ENCODE assay signal across 41 mouse cellular contexts in genomic region chr2:130392836-130393235, GRCm38 (mm10). TPM values are rescaled to one million over a fixed set of nuclear protein-coding genes. Genes with fewer than 3 reads are reported as not detected.
"Had no signal": no experiment of that assay in that cellular context is flagged by ENCODE, and none has a peak within 500 bp of the region (broad histone marks: within the 10 kb centered on the region; RNA-seq: fewer than 3 reads in every experiment).

No protein-coding gene starts in this region.

- ATAC-seq: hindbrain, embryonic 16.5 days; hindbrain, postnatal 0 days; inflammation-experienced regulatory T-cells, adult 6 months; intestine, embryonic 15.5 days; intestine, embryonic 16.5 days; intestine, postnatal 0 days had no signal

- H3K4me3 ChIP-seq: heart, adult 2 months; heart, embryonic 13.5 days; heart, embryonic 15.5 days; hindbrain, embryonic 10.5 days; hindbrain, embryonic 12.5 days; hindbrain, embryonic 13.5 days; hindbrain, embryonic 15.5 days; intestine, embryonic 15.5 days; kidney, embryonic 15.5 days; layer of hippocampus, adult 2 months; left cerebral cortex, adult 2 months had no signal

- H3K4me2 ChIP-seq: heart, embryonic 11.5 days; heart, embryonic 13.5 days; heart, embryonic 15.5 days; hindbrain, embryonic 12.5 days; hindbrain, embryonic 13.5 days; hindbrain, embryonic 14.5 days; hindbrain, embryonic 15.5 days; intestine, embryonic 15.5 days; kidney, embryonic 15.5 days had no signal

- H3K9me3 ChIP-seq: heart, embryonic 13.5 days; heart, embryonic 15.5 days; hindbrain, embryonic 10.5 days; hindbrain, embryonic 12.5 days; hindbrain, embryonic 13.5 days; hindbrain, embryonic 15.5 days; intestine, embryonic 15.5 days; kidney, embryonic 15.5 days had no signal

- H3K27me3 ChIP-seq: hindbrain, embryonic 15.5 days; intestine, embryonic 15.5 days; kidney, embryonic 15.5 days had no signal

- H3K27ac ChIP-seq: heart, adult 2 months; heart, embryonic 13.5 days; heart, embryonic 15.5 days; hindbrain, embryonic 10.5 days; hindbrain, embryonic 12.5 days; hindbrain, embryonic 13.5 days; hindbrain, embryonic 14.5 days; hindbrain, embryonic 15.5 days; hindbrain, postnatal 0 days; intestine, embryonic 15.5 days; kidney, embryonic 15.5 days; layer of hippocampus, adult 2 months; left cerebral cortex, adult 2 months had no signal

- H3K9ac ChIP-seq: heart, embryonic 13.5 days; heart, embryonic 15.5 days; hindbrain, embryonic 12.5 days; hindbrain, embryonic 13.5 days; hindbrain, embryonic 14.5 days; hindbrain, embryonic 15.5 days; intestine, embryonic 15.5 days; kidney, embryonic 15.5 days had no signal

- DNase-seq: heart, adult 2 months; heart, postnatal 10 days; heart, postnatal 14 days; heart, postnatal 36 days; heart, postnatal 4 days; kidney, adult 11 months; kidney, adult 18-20 months; kidney, adult 2 months; kidney, adult 8-10 months; kidney, adult 9 months; kidney, postnatal 10 days; kidney, postnatal 14 days; kidney, postnatal 36 days; kidney, postnatal 4 days; layer of hippocampus, adult 9-11 months; layer of hippocampus, postnatal 36 days had no signal

- H3K36me3 ChIP-seq: heart, embryonic 15.5 days; hindbrain, embryonic 15.5 days; intestine, embryonic 15.5 days had no signal

RNA-seq across cellular contexts. Expression of gene Gm28372, which starts 12.2 kb away (rescaled TPM):
- polyA plus RNA-seq: heart, adult 2 months; heart, embryonic 11.5 days; heart, embryonic 13.5 days; heart, embryonic 14.5 days; heart, embryonic 15.5 days; heart, embryonic 16.5 days; heart, postnatal 0 days; hindbrain, embryonic 10.5 days; hindbrain, embryonic 11.5 days; hindbrain, embryonic 13.5 days; hindbrain, embryonic 16.5 days; inflammation-experienced regulatory T-cells, adult 6 months; intestine, embryonic 14.5 days; intestine, embryonic 15.5 days; intestine, embryonic 16.5 days; intestine, postnatal 0 days; kidney, adult 2 months; kidney, embryonic 14.5 days; kidney, embryonic 15.5 days; kidney, embryonic 16.5 days; large intestine, adult 2 months had no signal

RNA-seq across cellular contexts. Expression of gene 1700020A23Rik, which starts 12.2 kb away (rescaled TPM):
- polyA plus RNA-seq: heart, adult 2 months; heart, embryonic 11.5 days; heart, embryonic 13.5 days; heart, embryonic 14.5 days; heart, embryonic 15.5 days; heart, embryonic 16.5 days; heart, postnatal 0 days; hindbrain, embryonic 11.5 days; hindbrain, embryonic 12.5 days; inflammation-experienced regulatory T-cells, adult 6 months; intestine, embryonic 14.5 days; intestine, embryonic 15.5 days; intestine, postnatal 0 days; kidney, embryonic 14.5 days; kidney, embryonic 15.5 days; kidney, embryonic 16.5 days; large intestine, adult 2 months had no signal

RNA-seq across cellular contexts. Expression of gene Tmem239, which starts 13.4 kb away (rescaled TPM):
- polyA plus RNA-seq: heart, adult 2 months; heart, embryonic 11.5 days; heart, embryonic 14.5 days; heart, embryonic 15.5 days; heart, embryonic 16.5 days; heart, postnatal 0 days; hindbrain, embryonic 10.5 days; hindbrain, embryonic 11.5 days; hindbrain, embryonic 12.5 days; hindbrain, embryonic 14.5 days; hindbrain, postnatal 0 days; inflammation-experienced regulatory T-cells, adult 6 months; intestine, embryonic 14.5 days; intestine, embryonic 15.5 days; intestine, embryonic 16.5 days; intestine, postnatal 0 days; kidney, adult 2 months; kidney, embryonic 14.5 days; kidney, embryonic 15.5 days; kidney, embryonic 16.5 days; large intestine, adult 2 months had no signal
